Mouse (Mus musculus) thymus, adult 18-20 months (tissue): ENCODE results near the gene Camkmt.

Experiments used
- DNase-seq, 2 experiments: peaks; one replicate each; pipeline ENCODE4 v3.0.0; 2022; ENCODE audit warnings: mixed read lengths in 2 of 2

The Camkmt gene

GRCm38 (mm10) chr17:85469776-85470175 lies 379.4 kb downstream of the Camkmt start:
- no peak for DNase-seq

- no peak for DNase-seq
Measured at GRCm38 (mm10) chr17:85472687-85473202, 382.4 kb downstream of the Camkmt start.

- no peak for DNase-seq
Measured at GRCm38 (mm10) chr17:85473217-85473616, 382.9 kb downstream of the Camkmt start.

- DNase-seq = no peak
Measured at GRCm38 (mm10) chr17:85473881-85474280, 383.5 kb downstream of the Camkmt start.

GRCm38 (mm10) chr17:85481241-85481640 lies 390.9 kb downstream of the Camkmt start:
- DNase-seq = no peak

GRCm38 (mm10) chr17:85483086-85483485 lies 392.7 kb downstream of the Camkmt start:
- DNase-seq = no peak

GRCm38 (mm10) chr17:85484015-85484414 lies 393.7 kb downstream of the Camkmt start:
- no peak for DNase-seq

- no peak for DNase-seq
Measured at GRCm38 (mm10) chr17:85484526-85484925, 394.2 kb downstream of the Camkmt start.

- no peak for DNase-seq
Measured at GRCm38 (mm10) chr17:85485065-85485945, 395.0 kb downstream of the Camkmt start.

GRCm38 (mm10) chr17:85485946-85486533 lies 395.7 kb downstream of the Camkmt start:
- no peak for DNase-seq

- no peak for DNase-seq
Measured at GRCm38 (mm10) chr17:85486585-85487480, 396.5 kb downstream of the Camkmt start.

- DNase-seq = no peak
Measured at GRCm38 (mm10) chr17:85487531-85487930, 397.2 kb downstream of the Camkmt start.

- no peak for DNase-seq
Measured at GRCm38 (mm10) chr17:85488601-85489487, 398.5 kb downstream of the Camkmt start.

- no peak for DNase-seq
Measured at GRCm38 (mm10) chr17:85489488-85489980, 399.2 kb downstream of the Camkmt start.

GRCm38 (mm10) chr17:85491491-85491890 lies 401.1 kb downstream of the Camkmt start:
- no peak for DNase-seq

GRCm38 (mm10) chr17:85493521-85493920 lies 403.2 kb downstream of the Camkmt start:
- DNase-seq = no peak

- no peak for DNase-seq
Measured at GRCm38 (mm10) chr17:85495012-85495754, 404.8 kb downstream of the Camkmt start.

GRCm38 (mm10) chr17:85495871-85496270 lies 405.5 kb downstream of the Camkmt start:
- no peak for DNase-seq

- no peak for DNase-seq
Measured at GRCm38 (mm10) chr17:85504888-85505287, 414.5 kb downstream of the Camkmt start.

- no peak for DNase-seq
Measured at GRCm38 (mm10) chr17:85506206-85507088, 416.1 kb downstream of the Camkmt start.
